Mouse (Mus musculus) hindbrain, postnatal 0 days (tissue): Measurements from ENCODE around the gene Nudt1. TPM values are rescaled to one million over a fixed set of nuclear protein-coding genes. Genes with fewer than 3 reads are reported as not detected.
A peak's percentile ranks its signal among the peaks of the same experiment; 100 is the strongest.

Experiments used
- ATAC-seq: fragments of 200-750 bp; cut with Nextera tagmentation; 2 replicates; pipeline ENCODE4 v1.8.0; 2017; ENCODE audit warnings: mild to moderate bottlenecking, moderate TSS enrichment, moderate library complexity
- DNase-seq: peaks from one replicate; pipeline ENCODE4 v3.0.0-alpha.2; 2015; ENCODE audit warnings: low spot score
- H3K27ac ChIP-seq: fragments of 300-500 bp; sonication (generic); 2 replicates; pipeline ENCODE4 v1.5.1; 2014; ENCODE audit warnings: mild to moderate bottlenecking
- H3K27me3 ChIP-seq: fragments of 300-500 bp; sonication (generic); 2 replicates; pipeline ENCODE4 v1.6.1; 2014; ENCODE audit warnings: low read length, mixed read lengths; ENCODE audit not compliant: insufficient read depth
- H3K36me3 ChIP-seq: fragments of 300-500 bp; sonication (generic); 2 replicates; pipeline ENCODE4 v1.6.1; 2014; ENCODE audit warnings: low read length, mixed read lengths; ENCODE audit not compliant: insufficient read depth
- H3K4me1 ChIP-seq: fragments of 300-500 bp; sonication (generic); 2 replicates; pipeline ENCODE4 v1.6.1; 2014; ENCODE audit warnings: antibody characterized with exemption, low read length, mixed read lengths; ENCODE audit not compliant: insufficient read depth
- H3K4me2 ChIP-seq: fragments of 300-500 bp; sonication (generic); 2 replicates; pipeline ENCODE4 v1.6.1; 2014; ENCODE audit warnings: low read depth, mild to moderate bottlenecking, low read length, moderate library complexity, mixed read lengths
- H3K4me3 ChIP-seq: fragments of 300-500 bp; sonication (generic); 2 replicates; pipeline ENCODE4 v1.5.1; 2014; ENCODE audit warnings: low read length
- H3K9ac ChIP-seq: fragments of 300-500 bp; sonication (generic); replicated peaks from 2 replicates; pipeline ENCODE4 v1.6.1; 2014; ENCODE audit warnings: mild to moderate bottlenecking, low read length, moderate library complexity, mixed read lengths
- H3K9me3 ChIP-seq: fragments of 300-500 bp; sonication (generic); 2 replicates; pipeline ENCODE4 v1.6.1; 2016; ENCODE audit warnings: low read length, mixed read lengths
- CTCF ChIP-seq: IDR thresholded peaks from 2 replicates; pipeline ENCODE4 v1.5.1; 2016; ENCODE audit warnings: antibody characterized with exemption, control low read depth, low read depth
- WGBS: fragments of 180-500 bp; shearing (Covaris S2); extraction: QIAGEN DNeasy Blood & Tissue Kit; methylation state at CpG from one replicate; pipeline ENCODE4 v1.1.7; 2014; 5-methylcytosine and 5-hydroxymethylcytosine counted together
- polyA plus RNA-seq: library from polyadenylated mRNA; unstranded; fragments of >200 nt; fragmentation: Nextera tagmentation; extraction: Ambion mirVana; gene quantifications from 2 replicates; pipeline ENCODE4 v1.2.1, GENCODE M21; 2015
- total RNA-seq: library from RNA; depleted of rRNA; stranded (reverse); fragments of >200 nt; gene quantifications from 2 replicates; pipeline ENCODE4 v1.2.3, GENCODE M21; 2014

The Nudt1 gene
- total and polyA plus RNA-seq, 2 experiments from 2014 or later = 7.5 to 19.7 TPM

GRCm38 (mm10) chr5:140338779-140339178 is 17.3 kb downstream of the Nudt1 start:
- peak; percentile 30 for TF ChIP-seq CTCF
- Histone ChIP-seq H3K27ac (no peak overlapping the region), H3K4me3 (no peak overlapping the region), H3K9ac (no peak overlapping the region), H3K27me3 (no peaks in the 10 kb centered on the region), H3K4me1 (no peaks in the 10 kb centered on the region), H3K36me3 (peaks cover 8% of the 10 kb centered on the region; the same call in 1 of the 2 replicates), H3K9me3 (no peaks in the 10 kb centered on the region), H3K4me2 (no peak overlapping the region)
- 95% methylated on average over 4 of the region's 4 CpGs for WGBS
- no peak for DNase-seq
- no peak for ATAC-seq

- H3K27ac ChIP-seq = no peak overlapping the region
- TF ChIP-seq CTCF = no peak
- H3K4me2 ChIP-seq = no peak overlapping the region
- no peak for DNase-seq
- H3K4me3 ChIP-seq = no peak overlapping the region
- no peak for ATAC-seq
- H3K9ac ChIP-seq = no peak overlapping the region
- WGBS = 93% methylated on average over 3 of the region's 3 CpGs
- peaks cover 14% of the 10 kb centered on the region; the same call in 1 of the 2 replicates for H3K36me3 ChIP-seq
- no peaks in the 10 kb centered on the region for H3K4me1 ChIP-seq
- no peaks in the 10 kb centered on the region for H3K27me3 ChIP-seq
- no peaks in the 10 kb centered on the region for H3K9me3 ChIP-seq
Observed at GRCm38 (mm10) chr5:140339836-140340235, 18.4 kb downstream of the Nudt1 start.

- Histone ChIP-seq H3K4me3 (no peak overlapping the region), H3K27me3 (no peaks in the 10 kb centered on the region), H3K4me2 (no peak overlapping the region), H3K9me3 (no peaks in the 10 kb centered on the region), H3K36me3 (peaks cover 30% of the 10 kb centered on the region; the same call in 1 of the 2 replicates), H3K9ac (no peak overlapping the region), H3K4me1 (no peaks in the 10 kb centered on the region), H3K27ac (no peak overlapping the region)
- ATAC-seq = no peak
- DNase-seq = no peak
- TF ChIP-seq CTCF = peak; percentile 30; the same call in 1 of the 2 replicates
- WGBS = 83% methylated on average over 4 of the region's 4 CpGs
Observed at GRCm38 (mm10) chr5:140342880-140343279, 21.4 kb downstream of the Nudt1 start.

- ATAC-seq (no peak), DNase-seq (no peak)
- Histone ChIP-seq H3K27ac (no peak overlapping the region), H3K36me3 (peaks cover 24% of the 10 kb centered on the region; the same call in 1 of the 2 replicates), H3K4me3 (no peak overlapping the region), H3K4me1 (no peaks in the 10 kb centered on the region), H3K9me3 (no peaks in the 10 kb centered on the region), H3K9ac (no peak overlapping the region), H3K4me2 (no peak overlapping the region), H3K27me3 (no peaks in the 10 kb centered on the region)
- TF ChIP-seq CTCF = no peak
- WGBS = 96% methylated on average over 4 of the region's 4 CpGs
Observed at GRCm38 (mm10) chr5:140345244-140345643, 23.8 kb downstream of the Nudt1 start.

- Histone ChIP-seq H3K4me1 (no peaks in the 10 kb centered on the region), H3K4me2 (no peak overlapping the region), H3K36me3 (peaks cover 24% of the 10 kb centered on the region), H3K9ac (no peak overlapping the region), H3K27me3 (no peaks in the 10 kb centered on the region), H3K9me3 (no peaks in the 10 kb centered on the region), H3K27ac (no peak overlapping the region), H3K4me3 (no peak overlapping the region)
- WGBS = 83% methylated on average over 1 of the region's 1 CpGs
- no peak for DNase-seq
- ATAC-seq = no peak
- no peak for TF ChIP-seq CTCF
Observed at GRCm38 (mm10) chr5:140346050-140346449, 24.6 kb downstream of the Nudt1 start.

- no peak overlapping the region for H3K9ac ChIP-seq
- no peaks in the 10 kb centered on the region for H3K4me1 ChIP-seq
- no peak overlapping the region for H3K4me3 ChIP-seq
- H3K9me3 ChIP-seq = no peaks in the 10 kb centered on the region
- WGBS = 96% methylated on average over 9 of the region's 9 CpGs
- ATAC-seq (no peak), DNase-seq (no peak)
- H3K36me3 ChIP-seq = peaks cover 36% of the 10 kb centered on the region
- H3K27me3 ChIP-seq = no peaks in the 10 kb centered on the region
- H3K27ac ChIP-seq = no peak overlapping the region
- no peak for TF ChIP-seq CTCF
- no peak overlapping the region for H3K4me2 ChIP-seq
Observed at GRCm38 (mm10) chr5:140349882-140350281, 28.4 kb downstream of the Nudt1 start.

GRCm38 (mm10) chr5:140350731-140351497 is 29.5 kb downstream of the Nudt1 start:
- no peak overlapping the region for H3K4me3 ChIP-seq
- H3K4me1 ChIP-seq = no peaks in the 10 kb centered on the region
- H3K36me3 ChIP-seq = peaks cover 31% of the 10 kb centered on the region
- H3K4me2 ChIP-seq = no peak overlapping the region
- no peak for DNase-seq
- TF ChIP-seq CTCF = no peak
- H3K9ac ChIP-seq = no peak overlapping the region
- ATAC-seq = no peak
- no peak overlapping the region for H3K27ac ChIP-seq
- no peaks in the 10 kb centered on the region for H3K27me3 ChIP-seq
- no peaks in the 10 kb centered on the region for H3K9me3 ChIP-seq
- 93% methylated on average over 8 of the region's 8 CpGs for WGBS
